Mouse (Mus musculus) midbrain, embryonic 13.5 days (tissue): ENCODE measurements around the gene Map4k5. TPM values are rescaled to one million over a fixed set of nuclear protein-coding genes. Genes with fewer than 3 reads are reported as not detected.

Experiments used
- ATAC-seq: fragments of 200-750 bp; cut with Nextera tagmentation; 2 replicates; pipeline ENCODE4 v1.8.0; 2017; ENCODE audit warnings: mild to moderate bottlenecking, moderate TSS enrichment, moderate library complexity
- H3K27ac ChIP-seq: fragments of 300-500 bp; sonication (generic); 2 replicates; pipeline ENCODE4 v1.5.1; 2015; ENCODE audit warnings: inconsistent platforms, mild to moderate bottlenecking, moderate library complexity
- H3K27me3 ChIP-seq: fragments of 300-500 bp; sonication (generic); 2 replicates; pipeline ENCODE4 v1.6.1; 2015; ENCODE audit warnings: mild to moderate bottlenecking, inconsistent platforms
- H3K36me3 ChIP-seq: fragments of 300-500 bp; sonication (generic); 2 replicates; pipeline ENCODE4 v1.6.1; 2015; ENCODE audit warnings: mild to moderate bottlenecking, inconsistent platforms
- H3K4me1 ChIP-seq: fragments of 300-500 bp; sonication (generic); replicated peaks from 2 replicates; pipeline ENCODE4 v1.6.1; 2015; ENCODE audit warnings: inconsistent platforms
- H3K4me2 ChIP-seq: fragments of 300-500 bp; sonication (generic); replicated peaks from 2 replicates; pipeline ENCODE4 v1.6.1; 2015; ENCODE audit warnings: moderate library complexity, mild to moderate bottlenecking, inconsistent platforms
- H3K4me3 ChIP-seq: fragments of 300-500 bp; sonication (generic); replicated peaks from 2 replicates; pipeline ENCODE4 v1.5.1; 2015; ENCODE audit warnings: mild to moderate bottlenecking, inconsistent platforms
- H3K9ac ChIP-seq: fragments of 300-500 bp; sonication (generic); replicated peaks from 2 replicates; pipeline ENCODE4 v1.6.1; 2015; ENCODE audit warnings: mild to moderate bottlenecking, inconsistent platforms
- H3K9me3 ChIP-seq: fragments of 300-500 bp; sonication (generic); 2 replicates; pipeline ENCODE4 v1.6.1; 2016; ENCODE audit warnings: mild to moderate bottlenecking, inconsistent platforms
- WGBS: fragments of 180-500 bp; shearing (Covaris S2); methylation state at CpG from one replicate; pipeline ENCODE4 v1.1.7; 2015; 5-methylcytosine and 5-hydroxymethylcytosine counted together
- polyA plus RNA-seq: library from polyadenylated mRNA; unstranded; fragments of >200 nt; fragmentation: Nextera tagmentation; extraction: Ambion mirVana; gene quantifications from 2 replicates; pipeline ENCODE4 v1.2.1, GENCODE M21; 2015

Gene Map4k5
- polyA plus RNA-seq, result 25.6 and 27.6 TPM in 2 replicates

GRCm38 (mm10) chr12:69892371-69893251, at the start of gene Map4k5, which contains the start of gene Atl1:
Gene Map4k5 (minus strand): TSS chr12:69893200.
Gene Atl1 (plus strand): TSS chr12:69892614.
- no peaks in the 10 kb centered on the region for H3K36me3 ChIP-seq
- peak within 1 kb of the TSS; percentile 92 for H3K4me3 ChIP-seq
- peak; percentile 96 for ATAC-seq
- WGBS, result under 1% methylated on average over 108 of the region's 118 CpGs
- H3K4me1 ChIP-seq, result peaks cover 36% of the 10 kb centered on the region
- peak within 1 kb of the TSS; percentile 96 for H3K27ac ChIP-seq
- H3K27me3 ChIP-seq, result no peaks in the 10 kb centered on the region
- no peaks in the 10 kb centered on the region for H3K9me3 ChIP-seq
- peak within 1 kb of the TSS; percentile 96 for H3K9ac ChIP-seq
- H3K4me2 ChIP-seq, result peak within 1 kb of the TSS; percentile 75

GRCm38 (mm10) chr12:69941655-69942329, 48.8 kb upstream of the Map4k5 start:
- Histone ChIP-seq H3K9ac (no peak overlapping the region), H3K36me3 (peaks cover 50% of the 10 kb centered on the region), H3K4me2 (no peak overlapping the region), H3K27me3 (no peaks in the 10 kb centered on the region), H3K4me1 (no peaks in the 10 kb centered on the region), H3K4me3 (no peak overlapping the region), H3K27ac (no peak overlapping the region), H3K9me3 (no peaks in the 10 kb centered on the region)
- WGBS, result 39% methylated on average over 1 of the region's 1 CpGs
- ATAC-seq, result no peak

GRCm38 (mm10) chr12:69939291-69939690, 46.3 kb upstream of the Map4k5 start:
- Histone ChIP-seq H3K27me3 (no peaks in the 10 kb centered on the region), H3K27ac (no peak overlapping the region), H3K9ac (no peak overlapping the region), H3K36me3 (peaks cover 64% of the 10 kb centered on the region), H3K9me3 (no peaks in the 10 kb centered on the region), H3K4me1 (no peaks in the 10 kb centered on the region), H3K4me2 (no peak overlapping the region), H3K4me3 (no peak overlapping the region)
- WGBS, result 68% methylated on average over 2 of the region's 2 CpGs
- ATAC-seq, result no peak

DNA sequence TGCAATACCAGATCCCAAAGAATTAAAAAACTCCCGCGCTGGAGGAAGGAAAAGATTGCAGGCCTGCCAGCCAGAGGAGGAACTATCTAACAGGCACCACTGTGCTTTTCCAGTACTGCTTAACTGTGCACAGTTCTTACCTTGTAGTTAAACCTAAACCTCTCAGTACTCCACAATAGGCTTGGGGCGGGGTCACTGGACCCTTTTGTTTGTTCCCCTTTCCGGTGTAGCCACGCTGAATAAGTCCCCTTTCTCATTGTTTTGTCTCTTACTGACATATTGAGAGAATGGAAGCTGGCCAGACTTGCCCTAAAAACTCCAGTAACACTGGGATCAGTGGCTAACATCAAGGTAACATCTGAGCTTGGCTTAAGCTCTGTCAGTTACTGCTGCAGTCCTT, 44.7 kb upstream of the Map4k5 start:
- WGBS, result 43% methylated on average over 5 of the region's 5 CpGs
- no peaks in the 10 kb centered on the region for H3K4me1 ChIP-seq
- H3K9me3 ChIP-seq, result no peaks in the 10 kb centered on the region
- no peak overlapping the region for H3K27ac ChIP-seq
- H3K4me2 ChIP-seq, result no peak overlapping the region
- H3K36me3 ChIP-seq, result peaks cover 73% of the 10 kb centered on the region
- no peak overlapping the region for H3K4me3 ChIP-seq
- no peaks in the 10 kb centered on the region for H3K27me3 ChIP-seq
- ATAC-seq, result no peak
- no peak overlapping the region for H3K9ac ChIP-seq

GRCm38 (mm10) chr12:69926716-69927115, 33.7 kb upstream of the Map4k5 start:
- 59% methylated on average over 7 of the region's 7 CpGs for WGBS
- H3K4me3 ChIP-seq, result no peak overlapping the region

GRCm38 (mm10) chr12:69924012-69924411, 31.0 kb upstream of the Map4k5 start:
- Histone ChIP-seq H3K4me2 (no peak overlapping the region), H3K36me3 (peaks cover 18% of the 10 kb centered on the region), H3K9me3 (no peaks in the 10 kb centered on the region), H3K9ac (no peak overlapping the region), H3K27ac (no peak overlapping the region), H3K27me3 (no peaks in the 10 kb centered on the region), H3K4me1 (no peaks in the 10 kb centered on the region), H3K4me3 (no peak overlapping the region)
- 16% methylated on average over 5 of the region's 5 CpGs for WGBS
- no peak for ATAC-seq

More at GRCm38 (mm10) chr12:69926716-69927115, 33.7 kb upstream of the Map4k5 start:
- no peaks in the 10 kb centered on the region for H3K27me3 ChIP-seq
- no peaks in the 10 kb centered on the region for H3K9me3 ChIP-seq
- H3K4me2 ChIP-seq, result no peak overlapping the region
- no peak overlapping the region for H3K27ac ChIP-seq
- H3K4me1 ChIP-seq, result no peaks in the 10 kb centered on the region
- H3K9ac ChIP-seq, result no peak overlapping the region
- H3K36me3 ChIP-seq, result peaks cover 32% of the 10 kb centered on the region
- no peak for ATAC-seq

DNA sequence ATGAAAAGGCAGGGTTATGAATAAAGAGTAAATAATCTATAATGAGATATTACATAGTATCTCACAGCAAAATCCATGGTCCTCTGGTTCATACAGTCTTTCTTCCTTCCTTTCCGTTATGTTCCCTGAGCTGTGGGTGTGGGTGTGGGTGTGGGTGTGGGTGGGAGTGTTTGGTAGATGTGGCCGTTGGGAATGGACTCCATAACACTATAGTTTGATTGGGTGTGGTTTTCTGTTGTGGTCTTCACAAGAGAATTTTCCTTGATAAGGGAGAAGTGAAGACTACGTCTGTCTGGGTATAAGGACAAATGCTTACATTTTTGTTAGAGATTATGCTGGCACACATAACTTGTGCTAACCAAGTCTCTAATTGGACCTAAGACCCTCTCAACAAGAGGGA, 30.6 kb upstream of the Map4k5 start:
- Histone ChIP-seq H3K4me1 (no peaks in the 10 kb centered on the region), H3K9ac (no peak overlapping the region), H3K9me3 (no peaks in the 10 kb centered on the region), H3K36me3 (peaks cover 17% of the 10 kb centered on the region), H3K27me3 (no peaks in the 10 kb centered on the region), H3K4me3 (no peak overlapping the region), H3K27ac (no peak overlapping the region), H3K4me2 (no peak overlapping the region)
- 63% methylated on average over 3 of the region's 3 CpGs for WGBS
- no peak for ATAC-seq

DNA sequence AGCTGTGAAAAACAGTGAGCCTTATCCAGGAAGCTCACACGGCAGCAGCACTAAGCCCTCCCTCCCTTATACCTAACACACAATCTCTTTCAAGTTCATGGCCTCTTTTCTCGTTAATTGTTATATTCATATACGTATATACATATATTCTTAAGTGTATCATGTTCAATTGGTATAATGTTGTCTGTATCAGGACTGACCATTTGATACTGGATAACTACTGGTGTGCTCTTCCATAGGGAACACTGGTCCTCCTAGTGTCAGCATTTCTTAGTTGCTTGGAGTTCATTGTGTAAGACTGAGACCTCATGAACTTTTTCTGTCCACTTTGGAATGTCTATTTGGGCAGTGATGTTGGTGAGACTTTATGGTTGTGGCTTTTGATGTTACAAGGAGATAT, 30.1 kb upstream of the Map4k5 start:
- Histone ChIP-seq H3K4me3 (no peak overlapping the region), H3K4me2 (no peak overlapping the region), H3K27ac (no peak overlapping the region), H3K4me1 (no peaks in the 10 kb centered on the region), H3K36me3 (peaks cover 17% of the 10 kb centered on the region), H3K27me3 (no peaks in the 10 kb centered on the region), H3K9ac (no peak overlapping the region), H3K9me3 (no peaks in the 10 kb centered on the region)
- WGBS, result 81% methylated on average over 3 of the region's 3 CpGs
- no peak for ATAC-seq

- Histone ChIP-seq H3K36me3 (peaks cover 10% of the 10 kb centered on the region), H3K9ac (no peak overlapping the region), H3K4me2 (no peak overlapping the region), H3K4me3 (no peak overlapping the region), H3K27me3 (no peaks in the 10 kb centered on the region), H3K9me3 (no peaks in the 10 kb centered on the region), H3K27ac (no peak overlapping the region), H3K4me1 (no peaks in the 10 kb centered on the region)
- WGBS, result 76% methylated on average over 1 of the region's 1 CpGs
- no peak for ATAC-seq
Observed at GRCm38 (mm10) chr12:69922099-69922498, 29.1 kb upstream of the Map4k5 start.

DNA sequence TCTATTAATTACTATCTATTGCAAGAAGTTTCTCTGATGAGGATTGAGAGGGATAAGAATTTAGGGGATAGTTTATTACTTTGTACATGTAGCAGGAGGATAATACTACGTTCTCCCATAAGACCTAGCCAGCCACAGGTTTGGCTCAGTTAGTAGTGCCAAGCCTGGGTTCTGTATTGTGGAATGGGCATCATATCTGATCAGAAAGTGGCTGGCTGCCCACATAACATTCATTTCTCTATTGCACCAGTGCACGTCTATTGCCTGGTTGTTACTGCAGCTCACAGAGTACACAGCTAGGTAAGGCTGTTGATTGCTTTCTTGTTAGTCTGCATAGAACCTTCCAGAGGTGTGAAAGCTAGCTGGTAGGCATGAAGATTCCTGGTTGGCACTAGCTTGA, 24.9 kb upstream of the Map4k5 start:
- ATAC-seq, result no peak
- Histone ChIP-seq H3K4me1 (no peaks in the 10 kb centered on the region), H3K9me3 (no peaks in the 10 kb centered on the region), H3K36me3 (no peaks in the 10 kb centered on the region), H3K4me2 (no peak overlapping the region), H3K4me3 (no peak overlapping the region), H3K27me3 (no peaks in the 10 kb centered on the region), H3K27ac (no peak overlapping the region), H3K9ac (no peak overlapping the region)
- WGBS, result 89% methylated on average over 2 of the region's 2 CpGs

- Histone ChIP-seq H3K9ac (no peak overlapping the region), H3K4me1 (peaks cover 17% of the 10 kb centered on the region), H3K4me3 (no peak overlapping the region), H3K9me3 (no peaks in the 10 kb centered on the region), H3K27me3 (no peaks in the 10 kb centered on the region), H3K36me3 (no peaks in the 10 kb centered on the region), H3K4me2 (no peak overlapping the region), H3K27ac (no peak overlapping the region)
- 91% methylated on average over 7 of the region's 7 CpGs for WGBS
- no peak for ATAC-seq
Observed at GRCm38 (mm10) chr12:69912737-69913136, 19.7 kb upstream of the Map4k5 start.

DNA sequence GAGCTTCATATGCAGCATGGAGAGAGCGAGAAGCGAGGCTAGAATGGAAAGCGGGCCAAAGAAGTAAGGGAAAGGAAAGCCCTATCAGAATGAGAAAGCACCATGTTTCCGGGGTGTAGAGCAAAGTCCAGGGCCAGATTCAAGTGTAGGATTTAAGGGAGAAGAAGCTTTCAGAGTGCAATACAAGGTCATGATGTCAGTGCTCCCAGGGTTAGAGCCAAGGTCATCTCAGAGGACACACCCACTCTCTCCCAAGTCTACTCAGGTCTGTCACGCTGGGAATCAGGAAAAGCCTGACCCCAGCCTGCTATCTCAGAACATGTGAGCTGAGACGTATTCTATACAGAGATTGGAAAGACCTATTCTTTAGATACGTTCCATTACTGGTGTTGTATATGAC, 18.9 kb upstream of the Map4k5 start:
- Histone ChIP-seq H3K4me2 (no peak overlapping the region), H3K4me1 (peaks cover 23% of the 10 kb centered on the region), H3K27ac (no peak overlapping the region), H3K9me3 (no peaks in the 10 kb centered on the region), H3K4me3 (no peak overlapping the region), H3K36me3 (no peaks in the 10 kb centered on the region), H3K27me3 (no peaks in the 10 kb centered on the region), H3K9ac (no peak overlapping the region)
- 91% methylated on average over 7 of the region's 7 CpGs for WGBS
- no peak for ATAC-seq
